Mouse (Mus musculus): ENCODE measurements around the gene Mrps12.
"Not testable (repeated sequence)": the region's sequence is repeated elsewhere in the genome, so short reads cannot be mapped to it uniquely, and the experiment has no call there.

Mrps12 gene

DNA sequence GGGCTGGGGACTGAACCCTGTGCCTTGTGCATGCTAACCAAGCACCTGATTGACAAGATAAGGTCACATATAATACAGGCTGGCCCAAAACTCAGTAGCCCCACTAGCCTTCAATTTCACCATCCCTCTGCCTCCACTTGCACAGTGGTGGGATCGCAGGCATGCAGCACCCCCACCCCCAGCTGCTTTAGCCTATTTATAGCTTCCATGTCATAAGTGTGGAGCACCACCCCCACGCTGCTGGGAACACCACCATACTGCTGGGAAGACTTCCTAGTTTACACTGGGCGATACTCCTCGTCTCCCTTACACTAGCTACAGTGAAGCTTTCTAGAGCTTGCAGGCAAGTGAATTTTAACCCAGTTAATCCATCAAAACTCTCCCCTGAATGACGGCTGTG is 27.0 kb downstream of the Mrps12 start:
- DNase-seq (ENCODE audit: low read depth in 1 of 2, low spot score in 2 of 2), result no peak

- no peak for DNase-seq (ENCODE audit: low read depth in 1 of 2, low spot score in 2 of 2)
Observed at GRCm38 (mm10) chr7:28710962-28711361, 30.7 kb downstream of the Mrps12 start.

GRCm38 (mm10) chr7:28709454-28709853 is 32.2 kb downstream of the Mrps12 start:
- no peak for DNase-seq (ENCODE audit: low read depth in 1 of 2, low spot score in 2 of 2)

DNA sequence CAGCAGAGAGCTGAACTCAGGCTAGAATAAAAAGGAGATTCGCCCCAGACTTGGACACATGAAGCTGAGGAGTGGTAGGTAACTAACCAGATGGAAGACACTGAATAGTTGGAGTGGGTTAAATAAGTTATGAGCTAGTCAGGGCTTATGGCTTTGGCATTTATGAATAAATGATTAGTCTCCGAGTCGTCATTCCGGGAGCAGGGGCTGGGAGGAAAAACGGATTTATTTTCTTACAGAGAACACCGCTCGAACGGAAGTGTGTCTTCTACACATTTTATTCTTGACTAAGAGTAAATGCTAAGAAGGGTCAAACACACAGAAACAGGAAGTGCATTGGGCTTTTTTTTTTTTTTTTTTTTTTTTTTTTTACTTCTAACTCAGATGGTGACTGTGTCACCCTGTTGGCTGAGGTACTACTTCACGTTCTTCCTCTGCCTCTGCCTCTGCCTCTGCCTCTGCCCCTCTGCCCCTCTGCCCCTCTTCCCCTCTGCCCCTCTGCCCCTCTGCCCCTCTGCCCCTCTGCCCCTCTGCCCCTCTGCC is 38.9 kb downstream of the Mrps12 start:
- DNase-seq (ENCODE audit: low read depth in 1 of 2, low spot score in 2 of 2), result no peak

- not testable (repeated sequence) for DNase-seq (ENCODE audit: low read depth in 1 of 2, low spot score in 2 of 2)
Observed at GRCm38 (mm10) chr7:28701306-28701705, 40.3 kb downstream of the Mrps12 start.

GRCm38 (mm10) chr7:28700269-28700668 is 41.4 kb downstream of the Mrps12 start:
- DNase-seq (ENCODE audit: low read depth in 1 of 2, low spot score in 2 of 2), result no peak

- DNase-seq (ENCODE audit: low read depth in 1 of 2, low spot score in 2 of 2), result no peak
Observed at GRCm38 (mm10) chr7:28697277-28697676, 44.3 kb downstream of the Mrps12 start.

DNA sequence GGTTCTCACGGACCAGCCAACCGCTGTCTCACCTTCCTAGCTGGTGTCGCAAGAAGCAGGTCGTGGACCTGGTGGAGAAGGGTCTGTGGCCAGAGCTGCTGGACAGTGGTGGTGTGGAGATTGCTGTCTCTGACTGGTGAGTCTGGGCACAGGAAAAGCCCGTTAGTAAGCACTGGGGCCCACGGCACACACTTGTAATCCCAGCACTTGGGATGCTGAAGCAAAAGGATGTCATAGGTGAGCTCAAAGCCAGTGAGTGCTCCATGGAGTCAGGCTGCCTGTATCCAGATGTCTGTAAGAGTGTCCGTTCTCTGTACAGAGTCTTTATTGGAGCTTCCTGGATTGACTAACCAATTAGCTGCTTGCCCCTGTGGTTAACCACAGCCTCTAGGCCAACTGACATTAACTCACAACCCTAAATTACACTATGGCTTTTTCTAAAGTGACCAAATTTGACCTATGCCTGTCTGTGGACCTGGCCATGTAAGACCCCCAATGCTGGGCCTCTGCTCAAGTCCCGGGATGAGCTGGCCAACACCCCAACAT is 46.6 kb downstream of the Mrps12 start:
- no peak for DNase-seq (ENCODE audit: low read depth in 1 of 2, low spot score in 2 of 2)

DNA sequence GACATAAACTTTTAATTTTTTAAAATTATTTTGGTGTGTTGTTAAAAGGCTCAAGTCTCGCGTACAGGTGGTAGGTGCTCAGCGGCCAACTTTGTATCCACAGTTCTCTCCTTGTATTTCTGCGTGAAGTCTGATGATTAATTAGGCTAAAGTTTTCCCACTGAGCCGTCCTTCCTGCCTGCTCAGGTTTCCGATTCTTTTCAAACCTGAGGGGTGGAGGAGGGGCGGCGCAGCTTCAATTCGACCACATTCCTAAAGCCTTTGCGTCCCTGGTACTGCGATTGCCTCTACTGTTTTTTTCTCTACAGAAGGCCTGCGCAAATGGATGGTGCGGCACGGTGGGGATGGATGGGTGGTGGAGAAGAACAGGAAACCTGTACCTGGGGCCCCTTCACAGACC is 47.2 kb downstream of the Mrps12 start:
- DNase-seq (ENCODE audit: low read depth in 1 of 2, low spot score in 2 of 2), result no peak

DNA sequence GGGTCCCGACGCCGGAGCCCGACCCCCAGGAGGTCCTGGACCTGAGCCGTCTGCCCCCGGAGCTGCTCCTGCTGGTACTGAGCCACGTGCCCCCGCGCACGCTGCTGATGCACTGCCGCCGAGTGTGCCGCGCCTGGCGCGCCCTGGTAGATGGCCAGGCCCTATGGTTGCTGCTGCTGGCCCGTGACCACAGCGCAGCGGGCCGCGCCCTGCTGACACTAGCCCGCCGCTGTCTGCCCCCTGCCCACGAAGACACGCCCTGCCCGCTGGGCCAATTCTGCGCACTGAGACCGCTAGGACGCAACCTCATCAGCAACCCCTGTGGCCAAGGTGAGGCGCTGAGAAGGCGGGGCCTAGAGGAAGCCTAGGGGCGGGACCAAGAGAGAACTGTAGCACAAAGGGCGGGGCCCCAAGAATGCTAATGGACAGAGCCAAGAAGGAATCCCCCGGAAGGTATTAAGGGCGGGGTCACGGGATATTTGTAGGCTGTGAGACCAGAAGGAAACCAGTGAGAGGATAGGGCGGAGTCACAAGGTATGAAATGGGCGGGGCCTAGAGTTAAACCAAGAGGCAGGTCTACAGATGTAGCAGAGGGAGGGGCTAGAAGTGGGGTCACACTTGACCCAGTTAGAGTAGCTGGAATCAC is 48.2 kb downstream of the Mrps12 start:
- peak; percentile 44 to 51 for DNase-seq (ENCODE audit: low read depth in 1 of 2, low spot score in 2 of 2)

GRCm38 (mm10) chr7:28692545-28693320 is 48.9 kb downstream of the Mrps12 start, which contains the start of gene Fbxo27:
Gene Fbxo27, plus strand, starts transcription at chr7:28692849.
- DNase-seq (ENCODE audit: low read depth in 1 of 2, low spot score in 2 of 2), result no peak

- DNase-seq (ENCODE audit: low read depth in 1 of 2, low spot score in 2 of 2), result no peak
Observed at GRCm38 (mm10) chr7:28691075-28691474, 50.5 kb downstream of the Mrps12 start.

Measured in monocyte, adult 2 months (primary cell).